Mouse (Mus musculus): Measurements from ENCODE around the gene Zfp626.

- no peak for TF ChIP-seq CTCF (IDR thresholded peaks at IDR 0.05; ENCODE audit: insufficient read depth, low read depth, low read length)
- no peak for TF ChIP-seq POLR2A (IDR thresholded peaks at IDR 0.05; ENCODE audit: insufficient read depth, low read depth, low read length)
These were observed 15.6 kb downstream of the Zfp626 start for GRCm38 (mm10) chr7:27822611-27823010.
